Mouse (Mus musculus): ENCODE measurements around the gene Dnajb4. TPM values are rescaled to one million over a fixed set of nuclear protein-coding genes. Genes with fewer than 3 reads are reported as not detected.

Dnajb4 gene
- polyA plus RNA-seq, 1 experiment = 5.3 TPM

GRCm38 (mm10) chr3:152165014-152165350 lies 45.1 kb downstream of the Dnajb4 start:
- H3K4me3 ChIP-seq (replicated peaks) = peak overlapping the region; percentile 93
- peaks cover 71% of the 10 kb centered on the region for H3K4me1 ChIP-seq
- H3K36me3 ChIP-seq (replicated peaks; ENCODE audit: low read length) = peaks cover 10% of the 10 kb centered on the region
- H3K9me3 ChIP-seq = peaks cover 11% of the 10 kb centered on the region
- peaks cover 17% of the 10 kb centered on the region for H3K27me3 ChIP-seq (replicated peaks)
- TF ChIP-seq FLI1 (IDR thresholded peaks at IDR 0.05; ENCODE audit: low read length) (no peak), GATA1 (IDR thresholded peaks at IDR 0.05; ENCODE audit: borderline replicate concordance, low read length) (no peak)

- Histone ChIP-seq H3K9me3 (peaks cover 6% of the 10 kb centered on the region), H3K36me3 (replicated peaks; ENCODE audit: low read length) (peaks cover 3% of the 10 kb centered on the region), H3K4me1 (peaks cover 70% of the 10 kb centered on the region), H3K27me3 (replicated peaks) (peaks cover 17% of the 10 kb centered on the region), H3K4me3 (replicated peaks) (no peak overlapping the region)
- no peak for TF ChIP-seq GATA1 (IDR thresholded peaks at IDR 0.05; ENCODE audit: borderline replicate concordance, low read length)
- TF ChIP-seq FLI1 (IDR thresholded peaks at IDR 0.05; ENCODE audit: low read length) = no peak
These were observed 46.8 kb downstream of the Dnajb4 start for GRCm38 (mm10) chr3:152163320-152163719.

GRCm38 (mm10) chr3:152160607-152161006 lies 49.5 kb downstream of the Dnajb4 start:
- no peak for TF ChIP-seq FLI1 (IDR thresholded peaks at IDR 0.05; ENCODE audit: low read length)
- TF ChIP-seq GATA1 (IDR thresholded peaks at IDR 0.05; ENCODE audit: borderline replicate concordance, low read length) = no peak
- Histone ChIP-seq H3K9me3 (peaks cover 6% of the 10 kb centered on the region), H3K36me3 (replicated peaks; ENCODE audit: low read length) (peaks cover 3% of the 10 kb centered on the region), H3K27me3 (replicated peaks) (peaks cover 7% of the 10 kb centered on the region), H3K4me1 (peaks cover 61% of the 10 kb centered on the region), H3K4me3 (replicated peaks) (no peak overlapping the region)

- TF ChIP-seq GATA1 (IDR thresholded peaks at IDR 0.05; ENCODE audit: borderline replicate concordance, low read length) = no peak
- no peak for TF ChIP-seq FLI1 (IDR thresholded peaks at IDR 0.05; ENCODE audit: low read length)
These were observed 50.8 kb downstream of the Dnajb4 start for GRCm38 (mm10) chr3:152159321-152159720.

DNA sequence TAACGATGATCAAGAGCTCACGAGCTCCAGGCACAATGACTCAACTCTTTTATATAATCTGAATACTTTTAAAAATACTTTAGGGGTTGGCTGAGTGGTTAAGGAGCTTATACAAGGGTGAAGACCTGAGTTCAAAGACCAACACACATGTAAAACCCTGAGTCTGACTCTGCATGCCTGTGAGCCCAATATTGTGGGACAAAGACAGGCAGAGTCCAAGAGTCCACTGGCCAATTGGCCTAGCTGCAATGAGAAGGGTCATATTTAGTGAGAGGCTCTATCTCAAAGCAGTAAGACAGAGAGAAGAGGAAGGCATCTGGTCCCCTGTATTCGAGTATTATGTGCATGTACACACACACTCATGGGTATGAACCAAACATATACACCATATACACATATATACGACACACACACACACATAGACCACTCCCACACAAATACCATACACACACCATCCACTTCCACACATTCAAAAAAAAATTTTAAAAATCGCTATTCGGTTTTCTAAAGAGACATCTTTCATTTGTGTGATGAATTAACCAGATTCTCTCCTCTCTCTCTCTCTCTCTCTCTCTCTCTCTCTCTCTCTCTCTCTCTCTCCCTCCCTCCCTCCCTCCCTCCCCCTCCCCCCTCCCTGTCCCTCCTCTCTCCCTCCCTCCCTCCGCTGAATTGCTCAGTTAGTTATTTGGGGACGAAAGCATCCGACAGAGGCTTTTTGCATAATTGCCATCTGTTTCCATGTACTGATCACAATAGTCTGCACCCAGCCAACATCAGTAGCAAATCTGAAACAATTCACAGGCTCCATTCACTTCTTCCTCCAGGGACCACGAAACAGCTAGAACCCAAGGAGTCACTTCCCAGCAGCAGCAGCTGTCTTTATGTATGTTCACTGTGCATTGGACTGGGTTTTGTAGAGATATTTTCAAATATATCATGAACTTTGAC lies 51.5 kb downstream of the Dnajb4 start:
- peaks cover 6% of the 10 kb centered on the region for H3K9me3 ChIP-seq
- TF ChIP-seq GATA1 (IDR thresholded peaks at IDR 0.05; ENCODE audit: borderline replicate concordance, low read length) (no peak), FLI1 (IDR thresholded peaks at IDR 0.05; ENCODE audit: low read length) (no peak)
- no peaks in the 10 kb centered on the region for H3K27me3 ChIP-seq (replicated peaks)
- peaks cover 71% of the 10 kb centered on the region for H3K4me1 ChIP-seq
- no peak overlapping the region for H3K4me3 ChIP-seq (replicated peaks)
- H3K36me3 ChIP-seq (replicated peaks; ENCODE audit: low read length) = peaks cover 3% of the 10 kb centered on the region

More at GRCm38 (mm10) chr3:152159321-152159720, 50.8 kb downstream of the Dnajb4 start:
- H3K27me3 ChIP-seq (replicated peaks) = no peaks in the 10 kb centered on the region
- peaks cover 64% of the 10 kb centered on the region for H3K4me1 ChIP-seq
- H3K36me3 ChIP-seq (replicated peaks; ENCODE audit: low read length) = peaks cover 3% of the 10 kb centered on the region
- peaks cover 6% of the 10 kb centered on the region for H3K9me3 ChIP-seq
- H3K4me3 ChIP-seq (replicated peaks) = no peak overlapping the region

DNA sequence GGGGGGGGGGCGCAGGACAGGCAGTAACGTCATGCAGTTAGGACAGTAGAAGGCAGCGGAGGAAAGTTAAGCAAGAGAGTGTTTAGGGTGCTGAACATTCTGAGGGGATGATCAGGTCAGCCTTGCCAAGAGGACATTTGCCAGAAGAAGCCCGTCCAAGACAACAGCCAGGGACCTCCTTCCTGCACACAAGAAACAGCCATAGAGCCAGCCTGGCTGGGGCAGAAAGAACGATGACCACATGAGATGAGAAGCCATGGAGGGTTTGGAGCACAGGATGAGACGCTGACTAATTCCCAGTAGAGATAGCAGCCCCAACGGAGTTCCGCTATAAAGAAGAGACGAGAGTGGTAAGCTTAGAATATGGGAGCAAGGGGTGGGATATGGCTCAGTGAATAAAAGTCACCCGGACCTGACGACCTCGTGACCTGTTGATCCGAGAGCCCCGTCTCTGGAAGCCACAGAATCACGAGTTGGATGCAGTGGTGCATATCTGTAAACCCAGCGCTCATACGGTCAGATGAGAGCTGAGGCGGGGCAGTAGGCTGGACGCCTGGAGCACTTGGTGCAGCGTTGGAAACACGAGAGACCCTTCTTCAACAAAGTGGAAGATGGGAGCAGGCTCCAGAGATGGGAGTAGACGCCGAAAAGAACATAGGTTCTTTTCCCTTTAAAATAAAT lies 53.1 kb downstream of the Dnajb4 start:
- Histone ChIP-seq H3K27me3 (replicated peaks) (no peaks in the 10 kb centered on the region), H3K36me3 (replicated peaks; ENCODE audit: low read length) (no peaks in the 10 kb centered on the region), H3K4me1 (peaks cover 81% of the 10 kb centered on the region), H3K9me3 (no peaks in the 10 kb centered on the region), H3K4me3 (replicated peaks) (no peak overlapping the region)
- TF ChIP-seq FLI1 (IDR thresholded peaks at IDR 0.05; ENCODE audit: low read length) = no peak
- TF ChIP-seq GATA1 (IDR thresholded peaks at IDR 0.05; ENCODE audit: borderline replicate concordance, low read length) = no peak

DNA sequence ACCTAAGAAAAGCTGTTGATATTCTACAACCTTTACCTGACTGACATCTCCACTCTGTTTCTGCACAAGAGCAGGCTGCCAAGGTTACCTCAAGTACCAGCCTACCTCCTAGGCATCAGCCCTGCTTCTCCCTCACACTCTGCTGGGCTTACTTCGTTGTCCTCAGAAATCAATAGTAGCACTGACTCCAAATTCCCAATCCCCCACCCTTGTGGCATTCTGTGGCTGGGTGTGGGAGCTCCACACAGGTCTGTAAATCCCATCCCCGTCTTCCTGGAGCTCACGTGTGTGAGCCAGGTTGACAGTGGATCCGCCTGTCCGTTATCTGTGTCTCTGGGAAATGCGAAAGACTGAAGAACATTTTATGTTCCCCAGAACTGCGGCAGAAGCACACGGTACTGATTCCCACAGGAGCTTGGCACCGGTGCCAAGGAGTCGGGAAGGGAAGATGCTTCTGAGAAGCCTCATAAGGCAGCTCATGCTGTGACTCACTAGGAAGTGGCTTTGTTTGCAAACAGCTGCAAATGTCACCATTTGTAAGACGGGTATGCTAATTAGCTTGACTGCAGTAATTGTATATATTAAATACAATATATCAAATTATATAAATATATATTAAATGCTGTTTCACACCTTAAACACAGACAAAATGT lies 54.7 kb downstream of the Dnajb4 start:
- Histone ChIP-seq H3K36me3 (replicated peaks; ENCODE audit: low read length) (no peaks in the 10 kb centered on the region), H3K4me1 (peaks cover 83% of the 10 kb centered on the region), H3K4me3 (replicated peaks) (no peak overlapping the region), H3K27me3 (replicated peaks) (no peaks in the 10 kb centered on the region), H3K9me3 (no peaks in the 10 kb centered on the region)
- TF ChIP-seq FLI1 (IDR thresholded peaks at IDR 0.05; ENCODE audit: low read length) (no peak), GATA1 (IDR thresholded peaks at IDR 0.05; ENCODE audit: borderline replicate concordance, low read length) (no peak)

- Histone ChIP-seq H3K9me3 (no peaks in the 10 kb centered on the region), H3K4me1 (peaks cover 83% of the 10 kb centered on the region), H3K27me3 (replicated peaks) (no peaks in the 10 kb centered on the region), H3K36me3 (replicated peaks; ENCODE audit: low read length) (no peaks in the 10 kb centered on the region), H3K4me3 (replicated peaks) (no peak overlapping the region)
- TF ChIP-seq FLI1 (IDR thresholded peaks at IDR 0.05; ENCODE audit: low read length) = no peak
- no peak for TF ChIP-seq GATA1 (IDR thresholded peaks at IDR 0.05; ENCODE audit: borderline replicate concordance, low read length)
These were observed 56.0 kb downstream of the Dnajb4 start for GRCm38 (mm10) chr3:152154095-152154494.

DNA sequence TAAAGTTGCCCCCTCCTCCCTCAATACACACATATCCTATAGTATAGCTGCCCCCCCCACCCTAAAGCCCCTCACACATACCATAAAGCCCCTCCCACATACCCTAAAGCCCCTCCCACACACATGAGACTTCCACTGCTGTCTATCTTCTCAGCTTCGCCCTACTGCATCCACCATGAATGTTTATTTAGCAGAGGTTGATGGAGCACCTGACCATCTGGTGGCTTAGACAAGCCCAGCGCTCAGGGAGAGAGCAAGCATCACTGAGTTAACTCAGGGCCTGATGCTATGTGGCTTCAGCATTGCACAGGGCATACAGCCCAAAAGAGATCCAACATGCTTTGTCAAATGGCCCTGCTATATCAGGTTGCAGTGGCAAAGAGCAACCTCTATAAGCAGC lies 57.0 kb downstream of the Dnajb4 start:
- Histone ChIP-seq H3K27me3 (replicated peaks) (no peaks in the 10 kb centered on the region), H3K36me3 (replicated peaks; ENCODE audit: low read length) (no peaks in the 10 kb centered on the region), H3K4me1 (peaks cover 85% of the 10 kb centered on the region), H3K9me3 (no peaks in the 10 kb centered on the region), H3K4me3 (replicated peaks) (no peak overlapping the region)
- no peak for TF ChIP-seq FLI1 (IDR thresholded peaks at IDR 0.05; ENCODE audit: low read length)
- TF ChIP-seq GATA1 (IDR thresholded peaks at IDR 0.05; ENCODE audit: borderline replicate concordance, low read length) = no peak

Data from megakaryocyte, embryonic 14.5 days (primary cell).